Mouse (Mus musculus): ENCODE data around the gene Mfsd4a. TPM values are rescaled to one million over a fixed set of nuclear protein-coding genes. Genes with fewer than 3 reads are reported as not detected.
A peak's percentile ranks its signal among the peaks of the same experiment; 100 is the strongest.

Mfsd4a gene
- total and polyA plus RNA-seq, 2 experiments from 2014 or later: 4.5 to 6.4 TPM

DNA sequence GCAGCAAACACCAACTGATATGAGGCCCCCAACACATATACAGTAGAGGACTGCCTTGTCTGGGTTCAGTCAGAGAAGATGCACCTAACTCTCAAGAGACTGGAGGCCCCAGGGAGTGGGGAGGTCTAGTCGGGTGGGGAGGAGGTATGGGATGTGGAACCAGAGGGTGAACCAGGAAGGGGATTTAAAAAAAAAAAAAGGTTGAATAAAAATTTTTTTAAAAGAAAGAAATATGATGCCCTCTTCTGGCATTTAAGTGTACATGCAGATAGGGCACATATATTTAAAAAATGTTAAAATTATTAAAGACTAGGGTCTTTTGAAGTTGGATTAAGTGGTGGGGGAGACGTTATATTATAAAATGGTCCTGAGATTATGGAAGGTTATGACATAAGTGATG lies 41.5 kb upstream of the Mfsd4a start:
- no peak for DNase-seq (ENCODE audit: low spot score)
- TF ChIP-seq CTCF (IDR thresholded peaks at IDR 0.05; ENCODE audit: low read depth) (no peak), EP300 (IDR thresholded peaks at IDR 0.05; ENCODE audit: low read depth) (no peak)
- WGBS: 48% methylated on average over 2 of the region's 2 CpGs
- no peaks in the 10 kb centered on the region for H3K27me3 ChIP-seq (ENCODE audit: control insufficient read depth, insufficient read depth, low read length)
- H3K4me3 ChIP-seq (ENCODE audit: low read depth, low read length): no peak overlapping the region
- H3K4me2 ChIP-seq (ENCODE audit: low read depth, low read length): no peak overlapping the region
- H3K4me1 ChIP-seq (ENCODE audit: control insufficient read depth, insufficient read depth): no peaks in the 10 kb centered on the region
- no peak overlapping the region for H3K27ac ChIP-seq (ENCODE audit: low read depth)
- H3K9ac ChIP-seq (replicated peaks; ENCODE audit: low read depth, low read length): no peak overlapping the region
- ATAC-seq (ENCODE audit: insufficient read depth, low read depth): no peak
- H3K36me3 ChIP-seq (replicated peaks; ENCODE audit: control insufficient read depth, insufficient read depth, low read length): no peaks in the 10 kb centered on the region
- no peaks in the 10 kb centered on the region for H3K9me3 ChIP-seq (replicated peaks; ENCODE audit: control insufficient read depth, low read length)

GRCm38 (mm10) chr1:132104353-132104752 lies 36.5 kb upstream of the Mfsd4a start:
- Histone ChIP-seq H3K4me2 (ENCODE audit: low read depth, low read length) (no peak overlapping the region), H3K27me3 (ENCODE audit: control insufficient read depth, insufficient read depth, low read length) (no peaks in the 10 kb centered on the region), H3K4me1 (ENCODE audit: control insufficient read depth, insufficient read depth) (no peaks in the 10 kb centered on the region), H3K9me3 (replicated peaks; ENCODE audit: control insufficient read depth, low read length) (no peaks in the 10 kb centered on the region), H3K4me3 (ENCODE audit: low read depth, low read length) (no peak overlapping the region), H3K36me3 (replicated peaks; ENCODE audit: control insufficient read depth, insufficient read depth, low read length) (no peaks in the 10 kb centered on the region), H3K9ac (replicated peaks; ENCODE audit: low read depth, low read length) (no peak overlapping the region), H3K27ac (ENCODE audit: low read depth) (no peak overlapping the region)
- ATAC-seq (ENCODE audit: insufficient read depth, low read depth) (no peak), DNase-seq (ENCODE audit: low spot score) (no peak)
- WGBS: 62% methylated on average over 14 of the region's 14 CpGs
- TF ChIP-seq CTCF (IDR thresholded peaks at IDR 0.05; ENCODE audit: low read depth) (no peak), EP300 (IDR thresholded peaks at IDR 0.05; ENCODE audit: low read depth) (no peak)

DNA sequence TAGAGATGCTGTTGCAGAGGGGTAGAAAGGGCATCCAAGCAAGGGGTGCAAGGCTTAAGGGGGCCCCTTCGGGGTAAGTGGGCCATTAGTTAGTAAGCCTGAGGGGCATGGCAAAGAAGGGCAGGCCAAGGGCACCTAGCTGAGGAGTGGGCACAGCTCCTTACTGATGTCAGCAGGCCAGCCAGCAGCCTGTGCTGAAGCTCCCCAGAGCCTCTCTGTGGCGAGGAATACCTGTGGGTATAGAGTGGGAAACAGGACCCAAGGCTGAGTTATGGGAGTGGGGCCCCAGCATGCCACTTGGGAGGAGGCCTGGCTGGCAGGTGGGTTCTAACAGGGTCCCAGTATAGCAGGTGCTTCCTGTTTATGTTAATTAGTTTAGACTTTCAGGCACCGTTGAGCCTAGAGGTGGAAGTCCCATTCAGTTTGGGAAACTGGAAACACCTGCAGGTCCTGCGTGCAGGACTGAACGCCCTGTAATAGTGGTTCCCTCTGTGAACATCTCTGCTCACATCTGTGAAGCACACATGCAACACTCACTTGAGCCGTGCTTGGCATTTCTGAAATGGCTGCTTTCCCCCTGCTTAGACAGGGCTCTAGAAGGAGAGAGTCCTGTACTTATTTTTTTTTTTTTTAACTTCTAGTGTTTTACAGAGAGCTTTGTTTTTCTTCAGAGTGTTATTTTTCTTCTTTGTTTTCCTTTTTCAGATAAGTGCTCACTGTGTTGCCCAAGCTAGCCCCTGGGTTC lies 34.3 kb upstream of the Mfsd4a start:
- Histone ChIP-seq H3K9me3 (replicated peaks; ENCODE audit: control insufficient read depth, low read length) (no peaks in the 10 kb centered on the region), H3K4me1 (ENCODE audit: control insufficient read depth, insufficient read depth) (no peaks in the 10 kb centered on the region), H3K9ac (replicated peaks; ENCODE audit: low read depth, low read length) (no peak overlapping the region), H3K27me3 (ENCODE audit: control insufficient read depth, insufficient read depth, low read length) (no peaks in the 10 kb centered on the region), H3K4me3 (ENCODE audit: low read depth, low read length) (no peak overlapping the region), H3K27ac (ENCODE audit: low read depth) (peak overlapping the region; percentile 9; the same call in 1 of the 2 replicates), H3K36me3 (replicated peaks; ENCODE audit: control insufficient read depth, insufficient read depth, low read length) (no peaks in the 10 kb centered on the region), H3K4me2 (ENCODE audit: low read depth, low read length) (no peak overlapping the region)
- ATAC-seq (ENCODE audit: insufficient read depth, low read depth) (no peak), DNase-seq (ENCODE audit: low spot score) (no peak)
- no peak for TF ChIP-seq CTCF (IDR thresholded peaks at IDR 0.05; ENCODE audit: low read depth)
- TF ChIP-seq EP300 (IDR thresholded peaks at IDR 0.05; ENCODE audit: low read depth): no peak
- 76% methylated on average over 6 of the region's 6 CpGs for WGBS

GRCm38 (mm10) chr1:132099775-132100174 lies 31.9 kb upstream of the Mfsd4a start:
- 66% methylated on average over 4 of the region's 4 CpGs for WGBS
- no peaks in the 10 kb centered on the region for H3K36me3 ChIP-seq (replicated peaks; ENCODE audit: control insufficient read depth, insufficient read depth, low read length)
- ATAC-seq (ENCODE audit: insufficient read depth, low read depth): no peak
- DNase-seq (ENCODE audit: low spot score): no peak
- TF ChIP-seq CTCF (IDR thresholded peaks at IDR 0.05; ENCODE audit: low read depth) (no peak), EP300 (IDR thresholded peaks at IDR 0.05; ENCODE audit: low read depth) (no peak)
- no peak overlapping the region for H3K27ac ChIP-seq (ENCODE audit: low read depth)
- H3K4me3 ChIP-seq (ENCODE audit: low read depth, low read length): no peak overlapping the region
- H3K9me3 ChIP-seq (replicated peaks; ENCODE audit: control insufficient read depth, low read length): no peaks in the 10 kb centered on the region
- no peak overlapping the region for H3K4me2 ChIP-seq (ENCODE audit: low read depth, low read length)
- H3K4me1 ChIP-seq (ENCODE audit: control insufficient read depth, insufficient read depth): peaks cover 16% of the 10 kb centered on the region
- no peak overlapping the region for H3K9ac ChIP-seq (replicated peaks; ENCODE audit: low read depth, low read length)
- H3K27me3 ChIP-seq (ENCODE audit: control insufficient read depth, insufficient read depth, low read length): no peaks in the 10 kb centered on the region

DNA sequence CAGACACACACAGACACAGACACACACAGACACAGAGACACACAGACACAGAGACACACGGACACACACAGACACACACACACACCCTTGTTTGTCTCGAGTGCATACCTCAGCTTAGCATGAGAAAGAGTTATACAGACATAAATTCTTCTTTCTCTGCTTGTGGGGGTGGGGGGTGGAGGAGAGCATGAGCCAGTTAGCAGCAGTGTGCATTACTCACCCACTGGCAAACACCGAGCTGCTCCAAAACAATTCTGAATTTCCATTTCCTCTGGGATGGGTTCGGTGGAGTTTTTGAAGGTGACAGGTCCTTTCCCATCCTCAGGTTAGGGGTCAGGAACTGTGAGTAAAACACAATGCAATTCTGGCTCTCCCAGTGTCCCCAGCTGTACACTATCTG lies 31.2 kb upstream of the Mfsd4a start:
- Histone ChIP-seq H3K27ac (ENCODE audit: low read depth) (no peak overlapping the region), H3K4me1 (ENCODE audit: control insufficient read depth, insufficient read depth) (peaks cover 16% of the 10 kb centered on the region), H3K4me2 (ENCODE audit: low read depth, low read length) (no peak overlapping the region), H3K9ac (replicated peaks; ENCODE audit: low read depth, low read length) (no peak overlapping the region), H3K36me3 (replicated peaks; ENCODE audit: control insufficient read depth, insufficient read depth, low read length) (no peaks in the 10 kb centered on the region), H3K9me3 (replicated peaks; ENCODE audit: control insufficient read depth, low read length) (no peaks in the 10 kb centered on the region), H3K4me3 (ENCODE audit: low read depth, low read length) (no peak overlapping the region), H3K27me3 (ENCODE audit: control insufficient read depth, insufficient read depth, low read length) (no peaks in the 10 kb centered on the region)
- TF ChIP-seq EP300 (IDR thresholded peaks at IDR 0.05; ENCODE audit: low read depth): no peak
- no peak for TF ChIP-seq CTCF (IDR thresholded peaks at IDR 0.05; ENCODE audit: low read depth)
- no peak for DNase-seq (ENCODE audit: low spot score)
- no peak for ATAC-seq (ENCODE audit: insufficient read depth, low read depth)
- WGBS: 45% methylated on average over 4 of the region's 4 CpGs

GRCm38 (mm10) chr1:132098076-132098475 lies 30.2 kb upstream of the Mfsd4a start:
- Histone ChIP-seq H3K36me3 (replicated peaks; ENCODE audit: control insufficient read depth, insufficient read depth, low read length) (no peaks in the 10 kb centered on the region), H3K9me3 (replicated peaks; ENCODE audit: control insufficient read depth, low read length) (no peaks in the 10 kb centered on the region), H3K4me1 (ENCODE audit: control insufficient read depth, insufficient read depth) (peaks cover 16% of the 10 kb centered on the region), H3K4me3 (ENCODE audit: low read depth, low read length) (no peak overlapping the region), H3K27ac (ENCODE audit: low read depth) (no peak overlapping the region), H3K4me2 (ENCODE audit: low read depth, low read length) (no peak overlapping the region), H3K27me3 (ENCODE audit: control insufficient read depth, insufficient read depth, low read length) (no peaks in the 10 kb centered on the region), H3K9ac (replicated peaks; ENCODE audit: low read depth, low read length) (no peak overlapping the region)
- no peak for ATAC-seq (ENCODE audit: insufficient read depth, low read depth)
- WGBS: 58% methylated on average over 1 of the region's 1 CpGs
- TF ChIP-seq CTCF (IDR thresholded peaks at IDR 0.05; ENCODE audit: low read depth): no peak
- no peak for TF ChIP-seq EP300 (IDR thresholded peaks at IDR 0.05; ENCODE audit: low read depth)
- DNase-seq (ENCODE audit: low spot score): no peak

All from heart, postnatal 0 days (tissue).